Mouse (Mus musculus) heart, embryonic 12.5 days (tissue): ENCODE measurements around the gene Mpv17l2. TPM values are rescaled to one million over a fixed set of nuclear protein-coding genes. Genes with fewer than 3 reads are reported as not detected.
A peak's percentile ranks its signal among the peaks of the same experiment; 100 is the strongest.

Experiments used
- ATAC-seq: fragments of 200-750 bp; cut with Nextera tagmentation; 2 replicates; pipeline ENCODE4 v1.8.0; 2017; ENCODE audit warnings: moderate TSS enrichment, moderate library complexity; ENCODE audit not compliant: insufficient number of reproducible peaks, low FRiP score
- H3K27ac ChIP-seq: fragments of 300-500 bp; sonication (generic); 2 replicates; pipeline ENCODE4 v1.5.1; 2016; ENCODE audit warnings: mild to moderate bottlenecking, moderate library complexity; ENCODE audit not compliant: poor library complexity, severe bottlenecking
- H3K27me3 ChIP-seq: fragments of 300-500 bp; sonication (generic); replicated peaks from 2 replicates; pipeline ENCODE4 v1.6.1; 2016; ENCODE audit warnings: mild to moderate bottlenecking, moderate library complexity
- H3K36me3 ChIP-seq: fragments of 300-500 bp; sonication (generic); 2 replicates; pipeline ENCODE4 v1.6.1; 2016; ENCODE audit warnings: mild to moderate bottlenecking, moderate library complexity
- H3K4me1 ChIP-seq: fragments of 300-500 bp; sonication (generic); replicated peaks from 2 replicates; pipeline ENCODE4 v1.6.1; 2016; ENCODE audit warnings: mild to moderate bottlenecking
- H3K4me2 ChIP-seq: fragments of 300-500 bp; sonication (generic); 2 replicates; pipeline ENCODE4 v1.6.1; 2016; ENCODE audit warnings: mild to moderate bottlenecking, moderate library complexity
- H3K4me3 ChIP-seq: fragments of 300-500 bp; sonication (generic); 2 replicates; pipeline ENCODE4 v1.5.1; 2016; ENCODE audit warnings: mild to moderate bottlenecking
- H3K9ac ChIP-seq: fragments of 300-500 bp; sonication (generic); 2 replicates; pipeline ENCODE4 v1.6.1; 2016; ENCODE audit warnings: mild to moderate bottlenecking, moderate library complexity
- H3K9me3 ChIP-seq: fragments of 300-500 bp; sonication (generic); replicated peaks from 2 replicates; pipeline ENCODE4 v1.6.1; 2016; ENCODE audit warnings: mild to moderate bottlenecking, moderate library complexity
- WGBS: fragments of 180-500 bp; shearing (Covaris S2); methylation state at CpG from one replicate; pipeline ENCODE4 v1.1.7; 2016; 5-methylcytosine and 5-hydroxymethylcytosine counted together
- polyA plus RNA-seq: library from polyadenylated mRNA; unstranded; fragments of >200 nt; fragmentation: Nextera tagmentation; extraction: Ambion mirVana; gene quantifications from 2 replicates; pipeline ENCODE4 v1.2.1, GENCODE M21; 2016

Mpv17l2 gene
- polyA plus RNA-seq, 1 experiment from 2014 or later, result 37.9 TPM

DNA sequence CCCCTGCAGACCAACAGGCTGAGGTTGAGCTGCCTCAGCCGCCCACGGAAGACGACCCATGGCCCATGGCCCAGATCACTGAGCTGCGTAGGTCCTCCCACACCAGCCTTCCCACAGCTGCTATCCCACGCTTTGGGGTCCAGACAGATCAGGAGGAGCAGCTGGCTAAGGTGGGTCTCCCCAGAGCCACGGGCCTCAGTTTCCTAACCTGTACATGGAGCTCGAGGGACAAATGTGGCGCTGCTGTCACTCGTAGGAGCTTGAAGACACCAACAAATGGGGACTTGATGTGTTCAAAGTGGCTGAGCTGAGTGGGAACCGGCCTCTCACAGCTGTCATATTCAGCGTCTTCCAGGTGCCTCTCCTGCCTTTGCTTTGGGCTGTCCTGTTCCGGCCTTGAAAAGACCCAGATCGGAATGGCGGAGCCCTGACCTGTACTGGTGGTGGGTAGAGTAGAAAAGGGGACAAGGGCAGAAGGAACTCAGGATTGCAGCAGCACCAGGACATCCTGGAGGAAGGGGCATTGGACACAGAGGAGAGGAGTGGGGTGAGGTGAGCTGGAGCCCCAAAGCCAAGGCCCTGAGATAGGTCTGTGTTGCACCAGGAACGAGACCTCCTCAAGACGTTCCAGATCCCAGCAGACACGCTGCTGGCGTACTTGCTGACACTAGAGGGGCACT, 13.4 kb downstream of the Mpv17l2 start:
- Histone ChIP-seq H3K9ac (no peak overlapping the region), H3K4me1 (peaks cover 16% of the 10 kb centered on the region), H3K9me3 (no peaks in the 10 kb centered on the region), H3K4me3 (no peak overlapping the region), H3K36me3 (no peaks in the 10 kb centered on the region), H3K4me2 (no peak overlapping the region), H3K27ac (no peak overlapping the region), H3K27me3 (peaks cover 83% of the 10 kb centered on the region)
- 79% methylated on average over 18 of the region's 18 CpGs for WGBS
- no peak for ATAC-seq

DNA sequence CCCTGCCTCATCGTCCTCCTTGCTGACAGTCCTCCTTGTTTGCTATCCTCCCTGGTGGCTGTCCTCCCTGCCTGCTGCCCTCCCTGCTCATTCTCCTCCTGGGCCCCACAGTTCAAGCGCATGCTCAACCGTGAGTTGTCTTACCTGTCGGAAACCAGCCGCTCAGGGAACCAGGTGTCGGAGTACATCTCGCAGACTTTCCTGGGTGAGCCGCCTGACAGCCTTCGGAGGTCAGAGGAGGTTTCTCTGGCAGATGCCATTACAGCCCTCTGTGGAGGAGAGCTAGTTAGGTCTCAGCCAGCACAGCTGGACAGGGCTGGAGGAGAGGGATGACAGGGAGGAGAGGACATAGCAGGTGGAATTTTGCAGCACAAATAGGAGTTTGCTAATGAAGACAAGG, 14.1 kb downstream of the Mpv17l2 start:
- peaks cover 23% of the 10 kb centered on the region for H3K4me1 ChIP-seq
- no peak for ATAC-seq
- no peak overlapping the region for H3K9ac ChIP-seq
- H3K9me3 ChIP-seq, result no peaks in the 10 kb centered on the region
- H3K27ac ChIP-seq, result no peak overlapping the region
- H3K4me3 ChIP-seq, result no peak overlapping the region
- H3K27me3 ChIP-seq, result peaks cover 90% of the 10 kb centered on the region
- H3K36me3 ChIP-seq, result no peaks in the 10 kb centered on the region
- WGBS, result 52% methylated on average over 9 of the region's 9 CpGs
- no peak overlapping the region for H3K4me2 ChIP-seq

DNA sequence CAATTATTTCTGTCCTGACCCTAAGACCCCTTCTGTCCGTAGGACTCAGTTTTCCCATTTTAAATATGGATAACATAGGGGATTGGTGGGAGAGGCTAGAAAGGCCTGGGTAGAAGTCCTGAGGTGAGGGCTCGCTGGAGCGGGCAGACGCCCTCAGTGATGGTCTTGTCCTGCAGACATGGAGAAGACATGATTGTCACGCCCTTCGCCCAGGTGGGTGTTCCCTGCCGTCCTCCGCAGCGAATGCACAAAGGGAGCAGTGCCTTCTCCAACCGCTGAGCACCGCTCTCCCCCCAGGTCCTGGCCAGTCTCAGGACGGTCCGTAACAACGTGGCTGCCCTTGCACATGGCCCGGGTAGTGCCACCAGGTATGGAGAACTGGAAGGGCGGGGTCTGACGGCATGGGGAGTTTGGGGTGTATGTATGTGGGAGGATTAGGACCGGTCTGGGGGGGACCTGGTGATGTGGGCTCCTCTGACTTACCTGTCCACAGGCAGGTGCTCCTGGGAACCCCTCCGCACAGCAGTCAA, 15.0 kb downstream of the Mpv17l2 start:
- no peak for ATAC-seq
- no peak overlapping the region for H3K9ac ChIP-seq
- H3K4me2 ChIP-seq, result no peak overlapping the region
- H3K36me3 ChIP-seq, result no peaks in the 10 kb centered on the region
- 49% methylated on average over 19 of the region's 19 CpGs for WGBS
- H3K4me1 ChIP-seq, result peaks cover 32% of the 10 kb centered on the region
- peaks cover 90% of the 10 kb centered on the region for H3K27me3 ChIP-seq
- no peak overlapping the region for H3K4me3 ChIP-seq
- no peaks in the 10 kb centered on the region for H3K9me3 ChIP-seq
- no peak overlapping the region for H3K27ac ChIP-seq

DNA sequence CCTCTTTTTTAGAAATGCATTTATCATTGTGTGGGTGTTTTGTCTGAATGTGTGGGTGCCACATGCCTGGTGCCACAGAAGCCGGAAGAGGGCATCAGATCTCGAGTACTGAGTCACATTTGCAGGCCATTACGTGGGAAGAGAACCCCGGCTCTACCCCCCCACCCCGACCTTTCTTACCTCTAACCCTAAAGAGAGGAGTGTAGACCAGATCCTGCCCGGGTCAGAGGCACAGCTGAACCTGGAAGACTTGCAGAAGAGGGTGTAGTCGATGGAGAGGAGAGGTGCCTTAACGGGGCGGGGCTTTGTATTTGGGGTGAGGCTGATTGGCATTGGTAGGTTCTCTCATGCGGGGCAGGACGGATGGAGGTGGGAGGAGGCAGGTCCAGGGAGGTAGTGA, 15.9 kb downstream of the Mpv17l2 start:
- H3K9me3 ChIP-seq, result no peaks in the 10 kb centered on the region
- H3K4me2 ChIP-seq, result no peak overlapping the region
- ATAC-seq, result no peak
- H3K27ac ChIP-seq, result no peak overlapping the region
- 47% methylated on average over 11 of the region's 11 CpGs for WGBS
- H3K4me3 ChIP-seq, result no peak overlapping the region
- H3K27me3 ChIP-seq, result peaks cover 86% of the 10 kb centered on the region
- H3K4me1 ChIP-seq, result peaks cover 33% of the 10 kb centered on the region
- no peak overlapping the region for H3K9ac ChIP-seq
- no peaks in the 10 kb centered on the region for H3K36me3 ChIP-seq

DNA sequence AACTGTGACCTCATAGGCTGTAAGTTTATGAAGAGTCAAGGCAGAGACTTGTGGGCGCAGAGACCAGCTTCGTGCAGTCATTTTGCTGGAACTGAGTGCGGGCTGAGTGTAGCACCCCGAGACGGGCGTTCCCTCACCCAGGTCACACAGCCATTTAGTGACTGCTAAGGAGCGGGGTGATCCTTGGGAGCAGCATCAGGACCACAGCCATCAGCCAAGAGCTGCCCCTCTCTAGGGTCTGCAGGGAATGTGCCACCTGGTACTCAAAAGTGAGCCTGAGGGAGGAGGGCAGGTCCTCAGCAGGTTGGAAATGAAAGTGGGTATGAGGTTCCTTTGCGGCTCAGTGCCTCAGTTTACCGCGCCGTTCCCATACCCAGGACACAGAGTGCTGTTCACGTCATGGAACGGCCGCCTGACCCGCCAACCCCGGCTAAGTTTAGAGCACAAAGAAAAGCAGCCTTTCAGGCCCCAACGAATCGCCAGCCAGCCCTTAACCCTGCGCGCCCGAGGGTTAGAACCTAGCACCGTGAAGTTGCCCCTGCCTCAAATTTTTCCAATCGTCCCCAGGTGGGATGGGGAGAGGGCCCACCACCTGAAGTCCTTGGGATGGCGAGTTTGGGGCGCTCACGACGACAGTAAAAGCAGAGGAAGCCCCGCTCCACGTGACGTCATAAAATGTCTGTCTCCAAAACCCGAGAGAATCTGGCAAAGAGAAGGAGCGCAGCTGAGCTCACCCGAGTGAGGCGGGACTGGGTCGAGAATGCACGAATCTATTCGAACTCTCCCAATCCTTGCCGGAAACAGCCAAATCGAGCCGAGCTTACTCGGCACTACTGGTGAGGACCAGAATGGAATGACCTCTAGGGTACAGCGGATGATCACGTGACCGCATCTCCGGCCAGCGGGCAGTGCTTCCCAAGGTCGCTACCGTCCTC, 16.8 kb downstream of the Mpv17l2 start:
- no peak for ATAC-seq
- no peak overlapping the region for H3K27ac ChIP-seq
- 5% methylated on average over 48 of the region's 48 CpGs for WGBS

DNA sequence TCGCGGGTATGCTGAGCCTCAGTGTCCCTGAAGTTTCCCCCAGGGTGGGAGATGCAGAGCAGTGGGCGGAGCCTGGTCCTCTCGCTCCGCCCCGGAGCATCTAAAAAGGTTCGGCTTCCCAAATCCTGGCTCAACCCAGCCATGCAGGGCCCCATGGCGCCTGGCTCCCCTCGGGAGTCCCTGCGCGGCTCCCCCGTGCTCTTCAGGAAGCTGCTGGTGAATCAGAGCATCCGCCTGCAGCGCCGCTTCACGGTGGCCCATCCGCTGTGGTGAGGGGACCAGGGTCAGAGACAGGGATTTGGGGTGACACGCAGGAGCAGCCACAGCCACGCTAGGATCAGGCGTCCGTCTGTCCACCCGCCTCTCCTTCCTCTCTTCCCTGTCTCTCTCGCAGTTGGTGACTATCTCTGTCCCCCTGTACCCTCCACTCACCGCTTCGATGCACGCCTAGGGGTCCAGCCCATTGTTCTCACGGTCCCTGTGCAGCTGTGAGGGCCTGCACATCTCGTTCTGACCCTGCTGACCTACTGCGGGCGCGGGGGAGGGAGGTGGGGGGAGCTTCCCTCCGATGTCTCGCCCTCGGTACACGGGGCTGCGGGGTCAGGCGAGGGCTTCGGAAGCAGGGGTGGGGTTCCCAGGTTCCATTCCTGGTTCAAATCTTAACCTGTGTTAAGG, 17.6 kb downstream of the Mpv17l2 start:
- no peak overlapping the region for H3K27ac ChIP-seq
- no peaks in the 10 kb centered on the region for H3K36me3 ChIP-seq
- H3K4me2 ChIP-seq, result peak overlapping the region; percentile 60
- H3K9ac ChIP-seq, result no peak overlapping the region
- 3% methylated on average over 38 of the region's 38 CpGs for WGBS
- peaks cover 73% of the 10 kb centered on the region for H3K27me3 ChIP-seq
- H3K4me1 ChIP-seq, result peaks cover 33% of the 10 kb centered on the region
- no peak for ATAC-seq
- H3K4me3 ChIP-seq, result peak overlapping the region; percentile 17
- H3K9me3 ChIP-seq, result no peaks in the 10 kb centered on the region

More for the DNA sequence above, 16.8 kb downstream of the Mpv17l2 start:
- Histone ChIP-seq H3K4me1 (peaks cover 33% of the 10 kb centered on the region), H3K4me3 (peak overlapping the region; percentile 35), H3K9ac (no peak overlapping the region), H3K9me3 (no peaks in the 10 kb centered on the region), H3K36me3 (no peaks in the 10 kb centered on the region), H3K27me3 (peaks cover 77% of the 10 kb centered on the region), H3K4me2 (peak overlapping the region; percentile 60)

DNA sequence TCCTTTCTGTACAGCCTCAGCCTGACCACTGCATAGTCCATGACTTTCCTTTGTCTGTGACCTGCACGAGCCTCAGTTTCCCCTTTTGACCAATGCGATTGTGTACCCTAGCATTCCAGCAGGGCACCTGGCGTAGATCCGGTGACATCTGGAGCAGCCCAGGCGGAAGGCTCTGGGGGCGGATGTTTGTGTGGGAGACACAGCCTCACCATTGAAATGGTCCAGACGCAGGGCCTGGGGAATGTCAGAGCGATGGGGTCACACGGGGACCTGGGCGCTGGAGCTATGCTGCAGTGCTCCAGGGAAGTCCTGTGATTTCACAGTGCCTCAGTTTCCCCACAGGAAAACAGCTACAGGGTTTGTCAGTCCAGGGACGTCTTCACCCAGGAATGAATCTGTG, 18.6 kb downstream of the Mpv17l2 start:
- Histone ChIP-seq H3K9me3 (no peaks in the 10 kb centered on the region), H3K36me3 (no peaks in the 10 kb centered on the region), H3K27me3 (peaks cover 69% of the 10 kb centered on the region), H3K27ac (no peak overlapping the region), H3K4me2 (0 out of 2 replicates have a peak overlapping the region, but pooled peaks have one; percentile 0), H3K4me3 (no peak overlapping the region), H3K9ac (no peak overlapping the region), H3K4me1 (peaks cover 33% of the 10 kb centered on the region)
- 28% methylated on average over 11 of the region's 11 CpGs for WGBS
- ATAC-seq, result no peak

DNA sequence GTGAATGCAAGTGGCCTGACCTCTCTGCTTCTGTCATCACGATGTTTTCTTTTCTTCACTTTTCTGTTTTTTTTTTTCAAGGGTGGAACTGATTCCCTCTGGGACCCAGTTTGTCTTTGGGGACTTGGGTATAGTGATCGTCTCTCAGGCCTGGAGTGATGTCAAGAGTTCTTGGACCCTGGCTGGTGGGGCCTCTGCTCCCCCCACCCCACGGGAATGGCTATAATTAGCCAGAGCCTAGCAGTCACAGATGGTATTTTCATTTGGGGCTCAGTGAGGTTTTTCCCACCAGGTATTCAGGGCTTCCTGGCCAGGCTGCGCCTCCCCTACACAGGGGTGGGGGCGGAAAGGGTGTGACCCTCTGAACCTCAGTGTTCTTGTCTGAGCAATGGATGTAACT, 19.1 kb downstream of the Mpv17l2 start:
- H3K4me1 ChIP-seq, result peaks cover 33% of the 10 kb centered on the region
- 42% methylated on average over 5 of the region's 5 CpGs for WGBS
- peaks cover 68% of the 10 kb centered on the region for H3K27me3 ChIP-seq
- H3K4me3 ChIP-seq, result no peak overlapping the region
- H3K9me3 ChIP-seq, result no peaks in the 10 kb centered on the region
- no peak overlapping the region for H3K9ac ChIP-seq
- no peak overlapping the region for H3K4me2 ChIP-seq
- H3K36me3 ChIP-seq, result no peaks in the 10 kb centered on the region
- no peak overlapping the region for H3K27ac ChIP-seq
- ATAC-seq, result no peak

DNA sequence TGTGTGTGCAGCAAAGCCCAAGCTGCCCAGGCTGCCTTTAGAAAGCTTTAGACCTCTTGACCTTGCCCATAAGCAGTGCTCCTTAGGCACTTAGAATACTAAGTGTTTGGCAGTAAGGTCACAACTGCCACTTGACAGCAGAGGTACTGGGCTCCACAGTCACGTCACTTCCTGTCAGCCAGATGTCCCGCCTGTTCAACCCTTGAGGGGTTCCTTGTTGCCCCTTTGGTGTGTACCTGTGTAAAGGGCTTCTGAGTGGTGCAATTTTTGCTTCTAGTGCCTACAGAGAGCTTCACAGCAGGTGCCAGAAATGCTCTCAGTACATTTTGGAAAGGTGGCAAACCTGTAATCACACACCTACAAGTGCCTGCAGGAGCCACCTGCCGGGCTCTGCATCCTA, 22.5 kb downstream of the Mpv17l2 start:
- H3K4me2 ChIP-seq, result no peak overlapping the region
- H3K4me1 ChIP-seq, result peaks cover 25% of the 10 kb centered on the region
- H3K9ac ChIP-seq, result no peak overlapping the region
- H3K4me3 ChIP-seq, result no peak overlapping the region
- ATAC-seq, result no peak
- H3K36me3 ChIP-seq, result no peaks in the 10 kb centered on the region
- peaks cover 37% of the 10 kb centered on the region for H3K27me3 ChIP-seq
- H3K9me3 ChIP-seq, result no peaks in the 10 kb centered on the region
- 50% methylated on average over 3 of the region's 3 CpGs for WGBS
- H3K27ac ChIP-seq, result no peak overlapping the region

DNA sequence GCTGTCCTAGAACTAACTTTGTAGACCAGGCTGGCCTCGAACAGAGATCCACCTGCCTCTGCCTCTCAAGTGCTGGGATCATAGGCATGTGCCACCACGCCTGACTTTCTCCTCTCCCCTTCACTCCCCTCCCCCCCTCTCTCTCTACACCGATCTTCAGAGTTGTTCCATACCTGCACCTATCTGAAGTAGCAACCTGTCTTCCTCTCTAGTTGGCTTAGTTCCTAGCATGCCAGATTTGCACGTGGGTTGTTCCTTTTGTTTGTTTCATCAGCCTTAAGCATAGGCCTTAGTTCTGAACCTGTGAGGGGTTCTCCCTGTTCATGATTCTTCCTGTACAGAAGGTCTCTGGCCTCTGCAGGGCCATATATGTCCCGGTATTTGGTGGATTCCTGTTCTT, 23.0 kb downstream of the Mpv17l2 start:
- H3K4me1 ChIP-seq, result peaks cover 20% of the 10 kb centered on the region
- H3K27me3 ChIP-seq, result peaks cover 33% of the 10 kb centered on the region
- H3K27ac ChIP-seq, result no peak overlapping the region
- ATAC-seq, result no peak
- H3K4me2 ChIP-seq, result no peak overlapping the region
- 63% methylated on average over 5 of the region's 5 CpGs for WGBS
- H3K36me3 ChIP-seq, result no peaks in the 10 kb centered on the region
- no peak overlapping the region for H3K9ac ChIP-seq
- no peaks in the 10 kb centered on the region for H3K9me3 ChIP-seq
- H3K4me3 ChIP-seq, result no peak overlapping the region

DNA sequence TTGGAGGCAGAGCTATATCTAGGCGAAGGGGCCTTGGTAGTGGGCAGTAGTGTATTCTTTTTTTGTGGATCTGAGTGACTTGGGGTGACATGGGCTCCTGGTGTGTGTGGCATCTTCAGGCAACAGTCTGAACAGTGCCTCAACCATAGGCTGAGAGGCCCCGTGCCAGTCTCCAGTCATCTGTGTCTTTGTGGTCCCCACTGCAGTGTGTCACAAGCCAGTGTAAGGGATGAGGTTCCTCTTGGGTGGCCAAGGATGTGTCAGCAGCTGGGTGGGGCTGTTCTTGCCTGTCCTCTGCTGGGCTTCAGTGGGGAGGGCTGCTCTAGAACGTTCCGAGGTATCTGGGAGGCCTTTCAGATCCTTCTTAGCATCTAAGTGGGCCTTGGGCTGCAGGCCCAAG, 29.8 kb downstream of the Mpv17l2 start:
- Histone ChIP-seq H3K27ac (no peak overlapping the region), H3K9me3 (no peaks in the 10 kb centered on the region), H3K4me2 (no peak overlapping the region), H3K4me3 (no peak overlapping the region), H3K36me3 (no peaks in the 10 kb centered on the region), H3K4me1 (peaks cover 6% of the 10 kb centered on the region), H3K9ac (no peak overlapping the region), H3K27me3 (peaks cover 70% of the 10 kb centered on the region)
- WGBS, result 81% methylated on average over 4 of the region's 4 CpGs
- no peak for ATAC-seq
